Mouse (Mus musculus): ENCODE data around the gene Nup133.
"Not testable (repeated sequence)": the region's sequence is repeated elsewhere in the genome, so short reads cannot be mapped to it uniquely, and the experiment has no call there.

Nup133 gene

GRCm38 (mm10) chr8:123948942-123949685, at the start of gene Nup133:
Gene Nup133, minus strand, starts transcription at chr8:123949265.
- in situ Hi-C loops (cut with MboI; ENCODE audit: unreplicated experiment in 2 of 2), result no loop called here

GRCm38 (mm10) chr8:123993997-123994396, 44.9 kb upstream of the Nup133 start:
- in situ Hi-C loops (cut with MboI; ENCODE audit: unreplicated experiment in 2 of 2), result no loop called here

- in situ Hi-C loops (cut with MboI; ENCODE audit: unreplicated experiment in 2 of 2), result no loop called here
These were observed 44.5 kb upstream of the Nup133 start for GRCm38 (mm10) chr8:123993597-123993996.

- in situ Hi-C loops (cut with MboI; ENCODE audit: unreplicated experiment in 2 of 2), result no loop called here
These were observed 43.5 kb upstream of the Nup133 start for GRCm38 (mm10) chr8:123992587-123992986.

- in situ Hi-C loops (cut with MboI; ENCODE audit: unreplicated experiment in 2 of 2), result no loop called here
These were observed 41.4 kb upstream of the Nup133 start for GRCm38 (mm10) chr8:123990277-123991049.

GRCm38 (mm10) chr8:123989128-123989527, 40.1 kb upstream of the Nup133 start:
- in situ Hi-C loops (cut with MboI; ENCODE audit: unreplicated experiment in 2 of 2), result no loop called here

GRCm38 (mm10) chr8:123988605-123989038, 39.6 kb upstream of the Nup133 start:
- in situ Hi-C loops (cut with MboI; ENCODE audit: unreplicated experiment in 2 of 2), result no loop called here

GRCm38 (mm10) chr8:123982826-123983400, 33.8 kb upstream of the Nup133 start, which contains the start of gene Abcb10:
Gene Abcb10, minus strand, starts transcription at chr8:123983122.
- in situ Hi-C loops (cut with MboI; ENCODE audit: unreplicated experiment in 2 of 2), result no loop called here

GRCm38 (mm10) chr8:123982291-123982793, 33.3 kb upstream of the Nup133 start:
- in situ Hi-C loops (cut with MboI; ENCODE audit: unreplicated experiment in 2 of 2), result no loop called here

GRCm38 (mm10) chr8:123981674-123982073, 32.6 kb upstream of the Nup133 start:
- in situ Hi-C loops (cut with MboI; ENCODE audit: unreplicated experiment in 2 of 2), result no loop called here

GRCm38 (mm10) chr8:123980239-123980638, 31.2 kb upstream of the Nup133 start:
- in situ Hi-C loops (cut with MboI; ENCODE audit: unreplicated experiment in 2 of 2), result no loop called here

GRCm38 (mm10) chr8:123978926-123979325, 29.9 kb upstream of the Nup133 start:
- in situ Hi-C loops (cut with MboI; ENCODE audit: unreplicated experiment in 2 of 2), result no loop called here

- in situ Hi-C loops (cut with MboI; ENCODE audit: unreplicated experiment in 2 of 2), result no loop called here
These were observed 29.2 kb upstream of the Nup133 start for GRCm38 (mm10) chr8:123978166-123978838.

- in situ Hi-C loops (cut with MboI; ENCODE audit: unreplicated experiment in 2 of 2), result no loop called here
These were observed 28.4 kb upstream of the Nup133 start for GRCm38 (mm10) chr8:123977499-123977898.

- in situ Hi-C loops (cut with MboI; ENCODE audit: unreplicated experiment in 2 of 2), result no loop called here
These were observed 24.4 kb upstream of the Nup133 start for GRCm38 (mm10) chr8:123973495-123973894.

GRCm38 (mm10) chr8:123966896-123967295, 17.8 kb upstream of the Nup133 start:
- in situ Hi-C loops (cut with MboI; ENCODE audit: unreplicated experiment in 2 of 2), result no loop called here

GRCm38 (mm10) chr8:123961371-123961770, 12.3 kb upstream of the Nup133 start:
- in situ Hi-C loops (cut with MboI; ENCODE audit: unreplicated experiment in 2 of 2), result no loop called here

- in situ Hi-C loops (cut with MboI; ENCODE audit: unreplicated experiment in 2 of 2), result not testable (repeated sequence)
These were observed 11.5 kb upstream of the Nup133 start for GRCm38 (mm10) chr8:123960556-123960955.

GRCm38 (mm10) chr8:123960056-123960455, 11.0 kb upstream of the Nup133 start:
- in situ Hi-C loops (cut with MboI; ENCODE audit: unreplicated experiment in 2 of 2), result no loop called here

GRCm38 (mm10) chr8:123959473-123959872, 10.4 kb upstream of the Nup133 start:
- in situ Hi-C loops (cut with MboI; ENCODE audit: unreplicated experiment in 2 of 2), result no loop called here

GRCm38 (mm10) chr8:123958130-123958529, 9.1 kb upstream of the Nup133 start:
- in situ Hi-C loops (cut with MboI; ENCODE audit: unreplicated experiment in 2 of 2), result no loop called here

All from v-Abl transformed pro-B cells (cell line).